Mouse (Mus musculus): ENCODE results near the gene Rps19bp1. TPM values are rescaled to one million over a fixed set of nuclear protein-coding genes. Genes with fewer than 3 reads are reported as not detected.
A peak's percentile ranks its signal among the peaks of the same experiment; 100 is the strongest.

The Rps19bp1 gene
- polyA plus RNA-seq, 1 experiment from 2014 or later = 76.9 TPM

DNA sequence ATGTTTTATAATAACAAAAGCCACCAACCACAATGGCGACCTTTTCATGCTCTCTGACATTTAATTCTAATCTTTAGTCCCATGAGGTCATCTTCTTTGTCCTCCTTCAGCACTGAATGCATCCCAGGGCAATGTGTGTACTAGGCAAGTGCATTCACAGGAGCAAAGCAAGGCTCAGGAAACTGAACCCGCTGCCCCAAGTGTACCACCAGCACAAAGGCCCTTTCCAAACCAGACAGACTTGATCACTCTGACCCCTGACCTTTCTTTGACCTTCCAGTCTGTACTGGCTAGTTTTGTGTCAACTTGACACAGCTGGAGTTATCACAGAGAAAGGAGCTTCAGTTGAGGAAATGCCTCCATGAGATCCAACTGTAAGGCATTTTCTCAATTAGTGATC lies 31.8 kb downstream of the Rps19bp1 start:
- no peaks in the 10 kb centered on the region for H3K27me3 ChIP-seq (ENCODE audit: control insufficient read depth, insufficient read depth, low read length)
- no peak overlapping the region for H3K4me3 ChIP-seq (ENCODE audit: low read depth, low read length)
- DNase-seq (ENCODE audit: low spot score) (no peak), ATAC-seq (ENCODE audit: insufficient read depth, low FRiP score, low TSS enrichment) (no peak)
- no peak overlapping the region for H3K27ac ChIP-seq (ENCODE audit: low read depth, low read length)
- H3K9ac ChIP-seq (ENCODE audit: low read length) = no peak overlapping the region
- no peaks in the 10 kb centered on the region for H3K9me3 ChIP-seq (ENCODE audit: control insufficient read depth, low read length)
- H3K4me2 ChIP-seq (ENCODE audit: low read depth) = no peak overlapping the region
- no peaks in the 10 kb centered on the region for H3K4me1 ChIP-seq (ENCODE audit: control insufficient read depth, insufficient read depth, low read length)
- WGBS = 52% methylated on average over 2 of the region's 2 CpGs
- no peaks in the 10 kb centered on the region; the same call in 1 of the 2 replicates for H3K36me3 ChIP-seq (ENCODE audit: control insufficient read depth, insufficient read depth, low read length)

DNA sequence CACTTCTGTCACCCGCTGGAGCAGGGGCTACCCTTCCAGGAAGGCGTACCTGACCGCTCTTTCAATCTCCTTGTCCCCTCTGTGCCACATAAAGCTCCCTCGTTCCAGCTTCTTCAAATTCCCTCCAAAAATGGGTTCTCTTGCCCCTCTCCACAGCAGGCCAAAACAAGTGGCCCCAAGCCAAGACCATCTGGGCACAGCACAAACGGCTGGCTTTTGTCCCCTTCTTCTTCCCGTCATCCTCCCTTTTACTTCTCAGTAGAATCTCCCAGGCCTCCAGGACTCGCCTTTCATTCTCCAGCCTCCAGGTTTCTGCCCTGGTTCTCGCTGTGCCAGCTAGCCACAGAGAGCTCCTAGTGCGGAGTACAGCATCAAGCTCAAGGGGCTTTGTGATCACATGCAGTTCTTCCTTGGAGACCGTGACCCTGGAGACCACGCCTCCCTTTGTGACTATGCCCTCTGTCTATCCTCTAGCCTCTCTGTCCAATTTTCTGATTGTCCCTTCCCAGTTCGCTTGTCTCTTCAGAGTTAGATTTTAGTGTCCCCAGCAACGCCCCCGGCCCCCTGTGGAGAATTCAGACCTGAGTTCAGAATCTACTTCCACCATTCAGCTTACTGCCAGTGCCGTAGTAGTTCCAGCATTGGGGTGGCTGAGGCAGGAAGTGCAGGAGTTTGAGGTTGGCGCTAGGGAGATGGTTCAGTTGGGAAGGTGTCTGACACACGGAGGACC lies 35.9 kb downstream of the Rps19bp1 start:
- ATAC-seq (ENCODE audit: insufficient read depth, low FRiP score, low TSS enrichment) (no peak), DNase-seq (ENCODE audit: low spot score) (no peak)
- no peak overlapping the region for H3K4me2 ChIP-seq (ENCODE audit: low read depth)
- peak overlapping the region; percentile 4; the same call in 1 of the 2 replicates for H3K9ac ChIP-seq (ENCODE audit: low read length)
- no peaks in the 10 kb centered on the region for H3K36me3 ChIP-seq (ENCODE audit: control insufficient read depth, insufficient read depth, low read length)
- no peaks in the 10 kb centered on the region for H3K27me3 ChIP-seq (ENCODE audit: control insufficient read depth, insufficient read depth, low read length)
- no peaks in the 10 kb centered on the region for H3K9me3 ChIP-seq (ENCODE audit: control insufficient read depth, low read length)
- no peaks in the 10 kb centered on the region for H3K4me1 ChIP-seq (ENCODE audit: control insufficient read depth, insufficient read depth, low read length)
- no peak overlapping the region for H3K4me3 ChIP-seq (ENCODE audit: low read depth, low read length)
- 73% methylated on average over 17 of the region's 17 CpGs for WGBS
- no peak overlapping the region for H3K27ac ChIP-seq (ENCODE audit: low read depth, low read length)

DNA sequence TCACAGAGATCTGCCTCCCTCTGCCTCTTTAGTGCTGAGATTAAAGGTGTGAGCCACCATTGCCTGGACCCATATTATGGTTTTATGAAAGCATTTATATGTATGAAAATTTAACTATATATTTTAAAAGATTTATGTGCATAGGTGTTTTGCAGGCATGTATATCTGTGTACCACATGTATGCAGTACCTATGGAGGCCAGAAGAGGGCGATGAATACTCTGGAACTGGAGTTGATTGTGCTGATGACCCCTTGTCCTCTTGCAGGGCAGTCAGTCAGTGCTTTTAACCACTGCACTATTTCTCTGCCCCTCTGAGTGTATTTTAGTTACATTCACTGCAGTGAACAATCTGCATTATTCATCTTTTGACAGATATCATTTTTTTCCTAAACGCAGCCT lies 38.3 kb downstream of the Rps19bp1 start:
- Histone ChIP-seq H3K4me1 (ENCODE audit: control insufficient read depth, insufficient read depth, low read length) (no peaks in the 10 kb centered on the region), H3K4me3 (ENCODE audit: low read depth, low read length) (no peak overlapping the region), H3K27me3 (ENCODE audit: control insufficient read depth, insufficient read depth, low read length) (no peaks in the 10 kb centered on the region), H3K4me2 (ENCODE audit: low read depth) (no peak overlapping the region), H3K9ac (ENCODE audit: low read length) (no peak overlapping the region), H3K9me3 (ENCODE audit: control insufficient read depth, low read length) (no peaks in the 10 kb centered on the region), H3K36me3 (ENCODE audit: control insufficient read depth, insufficient read depth, low read length) (no peaks in the 10 kb centered on the region), H3K27ac (ENCODE audit: low read depth, low read length) (no peak overlapping the region)
- WGBS = 47% methylated on average over 2 of the region's 2 CpGs
- ATAC-seq (ENCODE audit: insufficient read depth, low FRiP score, low TSS enrichment) = no peak
- DNase-seq (ENCODE audit: low spot score) = peak; percentile 60

DNA sequence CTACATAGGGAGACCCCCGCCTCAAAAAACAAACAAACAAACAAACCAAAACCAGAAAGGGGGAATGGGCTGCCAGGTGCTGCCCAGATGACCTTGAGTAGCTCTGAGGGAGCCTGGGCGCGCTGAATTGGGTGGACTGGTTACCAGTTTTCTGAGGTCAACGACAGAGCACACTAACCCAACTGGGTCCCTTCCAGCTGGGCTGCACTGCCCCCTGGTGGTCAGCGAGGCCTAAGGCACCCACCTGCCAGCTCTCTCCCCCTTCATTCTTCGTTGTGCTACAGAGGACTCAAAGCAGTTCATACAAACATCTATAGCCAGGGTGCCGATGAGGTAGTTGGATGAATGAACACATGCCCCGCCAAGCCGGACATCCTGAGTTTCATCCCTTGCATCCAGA lies 38.9 kb downstream of the Rps19bp1 start:
- Histone ChIP-seq H3K9ac (ENCODE audit: low read length) (no peak overlapping the region), H3K9me3 (ENCODE audit: control insufficient read depth, low read length) (no peaks in the 10 kb centered on the region), H3K36me3 (ENCODE audit: control insufficient read depth, insufficient read depth, low read length) (no peaks in the 10 kb centered on the region), H3K4me3 (ENCODE audit: low read depth, low read length) (no peak overlapping the region), H3K27ac (ENCODE audit: low read depth, low read length) (no peak overlapping the region), H3K4me1 (ENCODE audit: control insufficient read depth, insufficient read depth, low read length) (no peaks in the 10 kb centered on the region), H3K4me2 (ENCODE audit: low read depth) (no peak overlapping the region), H3K27me3 (ENCODE audit: control insufficient read depth, insufficient read depth, low read length) (no peaks in the 10 kb centered on the region)
- DNase-seq (ENCODE audit: low spot score) (peak; percentile 75), ATAC-seq (ENCODE audit: insufficient read depth, low FRiP score, low TSS enrichment) (no peak)
- 32% methylated on average over 9 of the region's 9 CpGs for WGBS

DNA sequence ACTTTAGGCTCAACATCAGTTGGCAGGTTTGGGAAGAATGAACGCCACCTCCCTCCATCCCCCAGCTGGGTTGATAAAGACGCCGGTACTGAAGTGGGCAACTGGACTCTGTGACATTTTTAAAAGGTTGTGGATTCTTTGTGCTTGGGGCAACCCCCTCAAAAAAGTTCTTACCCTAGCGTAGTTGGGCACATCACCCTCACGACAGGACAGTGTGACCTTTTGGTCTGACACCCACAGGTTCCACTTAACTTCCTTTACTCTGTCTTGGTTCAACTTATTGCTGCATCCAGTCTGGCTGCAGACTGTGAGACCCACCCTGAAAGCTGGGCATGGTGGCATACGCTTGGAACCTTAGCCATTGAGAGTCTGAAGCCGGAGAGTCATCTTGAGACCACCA lies 40.4 kb downstream of the Rps19bp1 start:
- Histone ChIP-seq H3K9me3 (ENCODE audit: control insufficient read depth, low read length) (no peaks in the 10 kb centered on the region), H3K4me1 (ENCODE audit: control insufficient read depth, insufficient read depth, low read length) (no peaks in the 10 kb centered on the region), H3K4me2 (ENCODE audit: low read depth) (no peak overlapping the region), H3K4me3 (ENCODE audit: low read depth, low read length) (no peak overlapping the region), H3K27me3 (ENCODE audit: control insufficient read depth, insufficient read depth, low read length) (no peaks in the 10 kb centered on the region), H3K27ac (ENCODE audit: low read depth, low read length) (no peak overlapping the region), H3K36me3 (ENCODE audit: control insufficient read depth, insufficient read depth, low read length) (no peaks in the 10 kb centered on the region), H3K9ac (ENCODE audit: low read length) (no peak overlapping the region)
- 92% methylated on average over 7 of the region's 7 CpGs for WGBS
- DNase-seq (ENCODE audit: low spot score) (no peak), ATAC-seq (ENCODE audit: insufficient read depth, low FRiP score, low TSS enrichment) (no peak)

DNA sequence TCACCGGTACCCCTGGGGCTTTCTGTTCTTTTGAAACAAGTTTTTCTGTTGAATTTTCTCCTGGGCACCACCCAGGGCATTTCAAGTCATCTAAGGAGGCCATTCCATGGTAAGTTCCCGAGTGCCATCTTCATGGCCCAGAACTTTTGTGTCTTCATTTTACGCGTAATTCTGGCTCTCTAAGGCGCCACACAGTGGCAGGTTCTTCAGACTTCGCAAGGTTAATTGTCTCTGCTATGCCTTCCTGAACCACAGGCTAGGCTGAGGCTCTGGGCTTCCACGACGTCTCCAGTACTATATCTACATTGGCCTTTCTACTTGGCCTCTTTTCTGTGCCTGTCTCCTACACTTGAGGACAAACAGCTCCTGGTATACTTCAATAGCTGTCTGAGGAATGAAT lies 43.1 kb downstream of the Rps19bp1 start:
- H3K4me2 ChIP-seq (ENCODE audit: low read depth) = no peak overlapping the region
- WGBS = 68% methylated on average over 8 of the region's 8 CpGs
- no peaks in the 10 kb centered on the region for H3K27me3 ChIP-seq (ENCODE audit: control insufficient read depth, insufficient read depth, low read length)
- H3K9ac ChIP-seq (ENCODE audit: low read length) = no peak overlapping the region
- H3K4me3 ChIP-seq (ENCODE audit: low read depth, low read length) = no peak overlapping the region
- no peaks in the 10 kb centered on the region for H3K4me1 ChIP-seq (ENCODE audit: control insufficient read depth, insufficient read depth, low read length)
- no peak for ATAC-seq (ENCODE audit: insufficient read depth, low FRiP score, low TSS enrichment)
- no peak overlapping the region for H3K27ac ChIP-seq (ENCODE audit: low read depth, low read length)
- no peaks in the 10 kb centered on the region for H3K36me3 ChIP-seq (ENCODE audit: control insufficient read depth, insufficient read depth, low read length)
- DNase-seq (ENCODE audit: low spot score) = no peak
- no peaks in the 10 kb centered on the region for H3K9me3 ChIP-seq (ENCODE audit: control insufficient read depth, low read length)

DNA sequence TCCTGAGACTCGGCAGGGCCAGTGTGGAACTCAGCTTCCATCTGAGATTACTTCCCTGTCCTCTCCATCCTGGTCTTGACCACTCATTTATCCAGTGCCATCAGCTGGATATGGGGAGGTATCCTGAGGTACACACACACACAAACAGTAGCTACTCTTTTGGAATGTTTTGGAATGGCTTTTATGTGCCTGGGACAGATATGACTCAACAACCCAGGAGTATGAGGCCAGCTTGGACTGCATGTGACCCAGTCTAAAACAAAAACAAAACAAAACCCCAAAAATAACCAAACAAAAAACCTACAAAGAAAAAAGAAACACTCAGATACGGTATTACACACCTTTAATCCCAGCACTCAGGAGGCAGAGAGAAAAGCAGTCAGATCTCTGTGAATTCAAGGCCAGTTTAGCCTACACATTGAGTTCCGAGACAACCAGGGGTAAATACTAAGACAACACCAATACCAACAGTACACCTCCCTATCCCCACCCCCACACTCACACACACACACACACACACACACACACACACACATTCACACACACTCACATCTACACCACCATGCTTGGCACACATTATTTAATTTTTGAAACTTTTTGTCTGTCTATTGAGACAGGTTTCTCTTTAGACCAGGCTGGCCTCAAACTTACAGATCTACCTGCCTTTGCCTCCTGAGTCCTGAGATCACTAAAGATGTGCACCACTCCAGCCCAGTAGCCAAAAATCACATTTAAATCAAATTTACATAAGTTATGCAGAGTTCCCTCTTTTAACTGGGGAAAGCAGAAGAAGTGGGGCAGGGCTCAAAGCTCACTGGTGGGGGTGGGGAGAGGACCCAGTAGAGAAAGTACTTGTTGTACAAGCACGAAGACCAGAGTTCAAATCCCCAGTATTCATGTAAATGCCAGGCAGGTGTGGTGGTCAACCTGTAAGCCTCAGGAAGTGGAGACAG lies 44.1 kb downstream of the Rps19bp1 start:
- no peaks in the 10 kb centered on the region for H3K27me3 ChIP-seq (ENCODE audit: control insufficient read depth, insufficient read depth, low read length)
- no peak overlapping the region for H3K9ac ChIP-seq (ENCODE audit: low read length)
- no peak overlapping the region for H3K4me3 ChIP-seq (ENCODE audit: low read depth, low read length)
- H3K36me3 ChIP-seq (ENCODE audit: control insufficient read depth, insufficient read depth, low read length) = no peaks in the 10 kb centered on the region
- H3K9me3 ChIP-seq (ENCODE audit: control insufficient read depth, low read length) = no peaks in the 10 kb centered on the region
- ATAC-seq (ENCODE audit: insufficient read depth, low FRiP score, low TSS enrichment) (no peak), DNase-seq (ENCODE audit: low spot score) (no peak)
- H3K4me1 ChIP-seq (ENCODE audit: control insufficient read depth, insufficient read depth, low read length) = no peaks in the 10 kb centered on the region
- WGBS = 71% methylated on average over 4 of the region's 4 CpGs
- no peak overlapping the region for H3K27ac ChIP-seq (ENCODE audit: low read depth, low read length)
- H3K4me2 ChIP-seq (ENCODE audit: low read depth) = no peak overlapping the region

DNA sequence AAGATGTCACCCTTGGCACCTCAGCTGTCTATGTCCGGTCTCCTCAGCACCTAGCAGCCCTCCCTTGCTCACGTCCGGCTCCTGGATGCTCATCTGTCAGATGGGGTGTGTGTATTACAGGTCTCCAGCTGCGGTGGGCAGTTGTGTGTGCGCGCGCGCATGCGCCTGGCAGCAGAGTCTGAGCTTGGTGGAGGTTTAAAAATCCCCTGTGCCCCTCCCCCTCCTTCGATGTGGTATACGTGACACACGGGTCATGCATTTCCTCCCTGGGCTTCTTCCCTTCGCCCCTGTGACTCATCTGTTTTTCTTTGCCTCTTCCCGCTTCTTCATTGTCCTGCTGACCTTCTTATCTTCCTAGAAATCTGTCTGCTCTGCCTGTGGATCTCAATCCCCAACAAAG lies 44.9 kb downstream of the Rps19bp1 start:
- WGBS = 53% methylated on average over 14 of the region's 14 CpGs
- no peak for ATAC-seq (ENCODE audit: insufficient read depth, low FRiP score, low TSS enrichment)
- H3K4me1 ChIP-seq (ENCODE audit: control insufficient read depth, insufficient read depth, low read length) = no peaks in the 10 kb centered on the region

More for the DNA sequence above, 44.9 kb downstream of the Rps19bp1 start:
- Histone ChIP-seq H3K9me3 (ENCODE audit: control insufficient read depth, low read length) (no peaks in the 10 kb centered on the region), H3K4me3 (ENCODE audit: low read depth, low read length) (no peak overlapping the region), H3K27me3 (ENCODE audit: control insufficient read depth, insufficient read depth, low read length) (no peaks in the 10 kb centered on the region), H3K36me3 (ENCODE audit: control insufficient read depth, insufficient read depth, low read length) (no peaks in the 10 kb centered on the region), H3K4me2 (ENCODE audit: low read depth) (no peak overlapping the region), H3K27ac (ENCODE audit: low read depth, low read length) (no peak overlapping the region), H3K9ac (ENCODE audit: low read length) (no peak overlapping the region)
- peak; percentile 32 for DNase-seq (ENCODE audit: low spot score)

All from neural tube, embryonic 11.5 days (tissue).